Mouse (Mus musculus) embryonic stem cell, embryonic (primary cell): ENCODE data around the gene Tnfaip2.

Source experiments
- CTCF ChIA-PET, 4 experiments: fragments of 300-600 bp in 2 of 4; fragments of 350-600 bp in 2 of 4; sonication (Branson Sonifier 250); formaldehyde crosslinking; loops; one replicate each; lab custom pipeline; 2022; ENCODE audit warnings: inconsistent platforms in 2 of 4; lab: Charles Lee
- POLR2A ChIA-PET, 4 experiments: fragments of 300-600 bp in 2 of 4; fragments of 350-600 bp in 2 of 4; sonication (Branson Sonifier 250); formaldehyde crosslinking; loops; one replicate each; lab custom pipeline; 2022; ENCODE audit warnings: antibody characterized with exemption in 4 of 4, inconsistent platforms in 1 of 4; lab: Charles Lee

Gene Tnfaip2

DNA sequence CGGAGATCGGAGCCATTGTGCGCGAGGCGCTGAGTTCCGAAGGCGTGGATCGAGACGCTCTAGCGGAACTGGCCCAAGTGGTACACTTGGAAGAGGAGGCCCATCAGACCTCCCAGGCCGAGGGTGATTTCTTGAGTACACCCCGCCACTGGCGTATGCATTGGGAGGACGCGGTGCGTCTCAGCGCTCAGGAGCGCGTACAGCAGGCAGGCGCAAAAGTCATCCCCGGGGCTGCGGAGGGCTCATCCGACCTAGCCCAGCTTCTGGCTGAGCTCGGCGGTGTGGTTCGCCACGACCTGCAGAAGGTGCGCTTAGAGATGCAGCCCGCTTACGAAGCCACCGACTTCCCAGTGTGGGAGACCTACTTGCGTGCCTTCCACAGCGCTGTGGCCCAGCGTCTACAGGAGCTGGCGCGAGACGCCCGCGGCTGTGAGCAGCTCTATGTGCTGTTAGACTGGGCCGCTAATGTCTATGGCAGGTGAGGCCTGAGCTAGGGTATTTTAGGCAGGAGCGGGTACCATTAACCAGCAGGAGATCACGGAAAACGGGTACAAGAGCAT lies 18.6 kb upstream of the Tnfaip2 start:
- ChIA-PET CTCF (interaction anchor here (0.6 to 6.3 kb wide), 31 partner anchors 12 to 150 kb away, joined by 3 to 116 read pairs (median 5); partner anchors contain the start of genes Lbhd2 (in 1 of the 4) and Tnfaip2 (in 1 of the 4)), POLR2A (interaction anchor here in 3 of 4 experiments (0.6 to 2.7 kb wide), 13 partner anchors 8 to 384 kb away, joined by 3 to 8 read pairs (median 4); partner anchors contain the start of genes Eif5 (in 1 of the 3), Lbhd2 (in 1 of the 3), Rcor1 (in 1 of the 3) and Tnfaip2 (in 1 of the 3))

GRCm38 (mm10) chr12:111424547-111424946 lies 17.7 kb upstream of the Tnfaip2 start:
- ChIA-PET CTCF (interaction anchor here (0.5 to 6.3 kb wide), 38 partner anchors 8 to 151 kb away, joined by 3 to 116 read pairs (median 12); partner anchors contain the start of genes Exoc3l4 (in 1 of the 4), Lbhd2 (in 1 of the 4) and Tnfaip2 (in 1 of the 4)), POLR2A (interaction anchor here in 3 of 4 experiments (0.6 to 2.2 kb wide), 14 partner anchors 9 to 239 kb away, joined by 3 to 10 read pairs (median 5); partner anchors contain the start of genes Eif5 (in 1 of the 3), Lbhd2 (in 1 of the 3) and Tnfaip2 (in 1 of the 3))

GRCm38 (mm10) chr12:111425258-111425657 lies 17.0 kb upstream of the Tnfaip2 start:
- POLR2A ChIA-PET = interaction anchor here (0.7 to 2.2 kb wide), 26 partner anchors 8 to 247 kb away, joined by 3 to 10 read pairs (median 4); partner anchors contain the start of genes Eif5 (in 2 of the 4), Exoc3l4 (in 2 of the 4), Ckb (in 1 of the 4) and Lbhd2 (in 1 of the 4)
- CTCF ChIA-PET = interaction anchor here (0.5 to 6.3 kb wide), 123 partner anchors 8 to 1795 kb away, joined by 3 to 116 read pairs (median 6); partner anchors contain the start of genes Tnfaip2 (in 3 of the 4), Exoc3l4 (in 2 of the 4), Cdc42bpb (in 1 of the 4) and Eif5 (in 1 of the 4)

DNA sequence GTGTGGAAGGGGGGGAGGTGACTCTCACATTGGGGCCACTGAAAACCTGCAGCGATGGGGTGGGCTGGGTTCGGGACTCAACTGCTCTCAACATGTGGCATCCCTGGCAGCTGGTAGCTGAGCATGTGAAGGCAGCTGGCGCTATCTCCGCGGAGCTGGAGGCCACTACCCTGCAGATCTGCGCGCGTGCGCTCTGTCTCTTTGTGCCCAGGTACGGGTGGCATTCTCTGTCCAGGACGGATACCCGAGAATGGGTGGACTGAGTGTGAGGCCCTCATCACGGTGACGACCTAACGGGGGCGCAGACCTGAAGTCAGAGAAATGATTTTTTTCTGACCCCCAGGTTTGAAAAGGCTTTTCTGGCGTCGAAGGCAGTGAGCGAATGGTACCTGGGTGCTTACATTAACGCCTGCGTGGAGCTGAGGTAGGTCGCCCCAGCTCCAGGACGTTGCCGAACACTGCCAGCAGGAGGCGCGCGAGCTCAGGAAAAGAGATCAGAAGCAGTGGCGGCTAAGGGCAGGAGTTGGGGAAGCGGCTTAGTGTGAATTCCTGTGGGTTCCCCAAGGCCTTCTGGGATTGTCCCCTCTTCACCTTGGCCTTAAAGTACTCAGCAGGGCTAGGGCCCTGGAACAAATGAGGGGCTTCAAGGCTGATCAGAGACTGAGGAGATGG lies 16.3 kb upstream of the Tnfaip2 start:
- ChIA-PET POLR2A (interaction anchor here (0.6 to 2.2 kb wide), 33 partner anchors 9 to 1006 kb away, joined by 3 to 10 read pairs (median 4); partner anchors contain the start of genes Eif5 (in 2 of the 4), Exoc3l4 (in 2 of the 4), Tnfaip2 (in 2 of the 4) and Ckb (in 1 of the 4)), CTCF (interaction anchor here (0.5 to 6.3 kb wide), 151 partner anchors 8 to 1795 kb away, joined by 3 to 116 read pairs (median 5); partner anchors contain the start of genes Exoc3l4 (in 4 of the 4), Tnfaip2 (in 4 of the 4), Cdc42bpb (in 1 of the 4) and Eif5 (in 1 of the 4))

DNA sequence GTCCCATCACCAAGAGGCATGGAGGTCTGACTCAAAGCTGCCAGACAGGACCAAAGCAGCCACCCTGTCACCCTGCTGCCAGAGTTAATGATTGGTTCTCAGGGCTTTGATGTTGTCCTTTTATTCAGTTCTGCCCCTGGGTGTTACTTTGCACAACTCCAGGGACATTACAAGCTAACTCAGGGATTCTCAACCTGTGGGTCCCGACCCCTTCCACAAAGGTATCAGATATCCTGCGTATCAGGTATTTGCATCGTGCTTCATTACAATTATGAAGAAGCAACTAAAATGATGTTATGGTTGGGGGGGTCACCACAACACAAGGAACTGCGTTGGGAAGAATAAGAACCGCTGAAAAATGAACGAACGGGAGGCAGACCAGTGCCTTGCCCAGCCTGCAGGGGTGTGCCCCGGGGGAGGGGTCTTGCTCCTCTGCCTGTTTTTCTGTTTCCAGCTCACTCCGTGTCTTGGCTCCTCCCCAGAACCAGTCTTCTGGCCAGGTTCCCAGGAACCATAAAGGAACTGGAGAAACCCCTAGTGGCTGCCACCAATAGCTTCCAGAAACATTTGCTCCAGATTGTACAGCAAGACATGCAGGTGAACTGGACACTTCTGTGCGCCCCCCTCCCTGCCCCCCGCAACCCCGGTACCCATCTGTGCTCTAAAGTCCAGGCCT lies 14.7 kb upstream of the Tnfaip2 start:
- CTCF ChIA-PET = interaction anchor here (0.7 to 6.3 kb wide), 14 partner anchors 26 to 77 kb away, joined by 3 to 116 read pairs (median 7); no protein-coding TSS in a partner anchor

DNA sequence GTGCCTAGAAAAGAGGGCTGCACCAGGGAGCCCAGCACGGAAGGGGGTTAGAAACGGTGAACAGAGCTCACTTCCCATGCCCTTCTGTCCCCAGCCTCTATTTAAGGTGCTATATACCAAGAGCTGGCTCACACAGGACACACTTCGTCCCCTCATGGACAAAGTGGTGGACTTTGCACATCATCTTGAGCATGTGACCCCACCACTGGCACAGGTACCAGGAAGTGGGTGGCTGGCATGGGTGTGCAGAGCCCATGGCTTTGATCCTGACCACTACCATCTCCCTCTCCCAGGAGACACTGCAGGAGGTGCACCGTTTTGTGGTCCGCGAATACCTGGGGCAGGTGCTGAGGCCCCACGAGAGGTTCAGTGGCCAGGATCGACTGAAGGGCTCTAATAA lies 13.9 kb upstream of the Tnfaip2 start:
- ChIA-PET CTCF (interaction anchor here in 3 of 4 experiments (0.6 to 6.3 kb wide), 13 partner anchors 10 to 1180 kb away, joined by 3 to 78 read pairs (median 3); partner anchors contain the start of gene Tnfaip2 (in 1 of the 3)), POLR2A (interaction anchor here in 3 of 4 experiments (0.7 to 2.4 kb wide), 5 partner anchors 13 to 58 kb away, joined by 3 to 19 read pairs (median 4); no protein-coding TSS in a partner anchor)

More for the DNA sequence above, 14.7 kb upstream of the Tnfaip2 start:
- POLR2A ChIA-PET = interaction anchor here in 2 of 4 experiments (0.7 kb wide), 2 partner anchors 27 to 59 kb away, joined by 3 to 5 read pairs; no protein-coding TSS in a partner anchor

- ChIA-PET POLR2A (interaction anchor here in 3 of 4 experiments (0.6 to 2.4 kb wide), 19 partner anchors 10 to 390 kb away, joined by 3 to 19 read pairs (median 4); partner anchors contain the start of genes Eif5 (in 3 of the 3) and Rcor1 (in 1 of the 3)), CTCF (interaction anchor here in 3 of 4 experiments (0.6 to 2.2 kb wide), 13 partner anchors 9 to 226 kb away, joined by 3 to 9 read pairs (median 3); partner anchors contain the start of gene Tnfaip2 (in 1 of the 3))
Measured at GRCm38 (mm10) chr12:111428961-111429911, 13.0 kb upstream of the Tnfaip2 start.

GRCm38 (mm10) chr12:111430049-111430867 lies 12.0 kb upstream of the Tnfaip2 start:
- ChIA-PET CTCF (interaction anchor here in 3 of 4 experiments (0.6 to 1.8 kb wide), 8 partner anchors 11 to 227 kb away, joined by 3 to 8 read pairs (median 4); no protein-coding TSS in a partner anchor), POLR2A (interaction anchor here in 3 of 4 experiments (0.5 to 2.4 kb wide), 19 partner anchors 9 to 391 kb away, joined by 3 to 19 read pairs (median 3); partner anchors contain the start of genes Eif5 (in 3 of the 3), Rcor1 (in 1 of the 3) and Tnfaip2 (in 1 of the 3))

- ChIA-PET POLR2A (interaction anchor here in 3 of 4 experiments (0.5 to 1.6 kb wide), 13 partner anchors 11 to 549 kb away, joined by 3 to 6 read pairs (median 3); partner anchors contain the start of genes Eif5 (in 1 of the 3), Rcor1 (in 1 of the 3) and Tnfaip2 (in 1 of the 3)), CTCF (interaction anchor here in 1 of 4 experiments (0.6 to 1.7 kb wide), 5 partner anchors 9 to 73 kb away, joined by 3 to 7 read pairs (median 4); no protein-coding TSS in a partner anchor)
Measured at GRCm38 (mm10) chr12:111430868-111431817, 11.1 kb upstream of the Tnfaip2 start.

DNA sequence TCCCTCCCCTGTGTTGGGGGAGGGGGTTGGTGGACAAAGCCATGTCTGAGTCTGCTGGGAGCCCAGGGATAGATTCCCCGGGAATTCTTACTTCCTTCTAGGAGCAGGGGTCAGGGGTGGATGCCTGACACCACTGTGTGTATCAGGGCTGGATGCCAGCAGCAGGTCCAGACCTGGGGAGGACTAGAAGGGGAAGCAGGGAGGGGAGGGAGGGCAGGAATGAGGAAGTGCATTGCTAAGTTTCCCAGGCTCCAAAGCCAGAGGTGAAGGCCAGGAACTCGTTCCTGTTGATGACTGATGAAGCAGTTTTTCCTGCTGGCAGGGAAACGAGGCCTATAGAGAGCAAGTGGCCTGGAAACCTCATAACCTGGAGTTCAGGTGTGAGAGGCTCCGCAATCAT lies 10.2 kb upstream of the Tnfaip2 start:
- CTCF ChIA-PET = interaction anchor here in 1 of 4 experiments (0.6 kb wide), 1 partner anchor 37 kb away, joined by 3 read pairs; no protein-coding TSS in a partner anchor
- POLR2A ChIA-PET = interaction anchor here in 2 of 4 experiments (0.9 to 1.6 kb wide), 4 partner anchors 10 to 548 kb away, joined by 3 to 6 read pairs (median 3); partner anchors contain the start of gene Tnfaip2 (in 1 of the 2)

GRCm38 (mm10) chr12:111432751-111433331 lies 9.4 kb upstream of the Tnfaip2 start:
- POLR2A ChIA-PET = interaction anchor here in 3 of 4 experiments (0.7 to 1.5 kb wide), 4 partner anchors 9 to 118 kb away, joined by 3 to 4 read pairs (median 3); partner anchors contain the start of gene Tnfaip2 (in 1 of the 3)

DNA sequence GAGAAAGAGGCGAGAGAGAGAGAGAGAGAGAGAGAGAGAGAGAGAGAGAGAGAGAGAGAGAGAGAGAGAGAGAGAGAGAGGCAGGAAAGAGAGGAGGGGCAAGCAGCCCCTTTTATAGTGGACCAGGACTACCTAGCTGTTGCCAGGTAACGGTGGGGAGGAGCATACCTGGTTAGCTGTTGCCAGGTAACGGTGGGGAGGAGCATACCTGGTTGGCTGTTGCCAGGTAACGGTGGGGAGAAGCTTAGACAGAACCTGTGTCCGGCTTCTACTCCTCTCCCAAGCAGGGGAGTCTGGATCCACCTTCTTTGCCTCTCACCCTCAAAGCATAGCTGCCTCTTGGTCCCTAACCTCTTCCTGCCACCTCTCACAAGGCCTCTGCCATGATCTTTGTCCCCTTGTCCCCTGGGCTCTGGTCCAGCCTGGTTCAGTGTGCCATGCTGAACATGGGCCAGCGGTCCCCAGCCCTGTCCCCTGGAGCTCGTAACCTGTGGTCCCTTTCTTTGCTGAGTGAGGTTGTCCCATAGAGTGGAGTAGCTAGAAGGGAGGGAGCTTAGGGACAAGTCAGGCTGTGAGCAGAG lies 8.0 kb upstream of the Tnfaip2 start:
- ChIA-PET CTCF (interaction anchor here in 3 of 4 experiments (0.6 to 1.1 kb wide), 7 partner anchors 8 to 70 kb away, joined by 3 to 6 read pairs (median 5); no protein-coding TSS in a partner anchor), POLR2A (interaction anchor here in 2 of 4 experiments (0.6 to 1.7 kb wide), 3 partner anchors 9 to 572 kb away, joined by 4 to 6 read pairs (median 5); no protein-coding TSS in a partner anchor)

More at GRCm38 (mm10) chr12:111432751-111433331, 9.4 kb upstream of the Tnfaip2 start:
- CTCF ChIA-PET = interaction anchor here in 3 of 4 experiments (0.6 to 0.8 kb wide), 4 partner anchors 36 to 168 kb away, joined by 3 to 5 read pairs (median 4); no protein-coding TSS in a partner anchor
